Mouse (Mus musculus) inflammation-experienced regulatory T-cells, adult 16 weeks (primary cell): Measurements from ENCODE around the gene Gtdc1. TPM values are rescaled to one million over a fixed set of nuclear protein-coding genes. Genes with fewer than 3 reads are reported as not detected.

ENCODE experiments used
- polyA plus RNA-seq: library from polyadenylated mRNA; unstranded; fragments of 100-300 nt; shearing (Covaris generic); gene quantifications from one replicate; pipeline ENCODE4 v1.2.1, GENCODE M21; 2017

Gtdc1 gene
- polyA plus RNA-seq = 18.0 TPM

GRCm38 (mm10) chr2:44927482-44927811, at the start of gene Gtdc1:
Gtdc1 (minus strand) TSS chr2:44927657.

Other genes starting within 250 kb of the Gtdc1 start
- 2.6 TPM for gene Zeb2, start 189.7 kb upstream of the Gtdc1 start, polyA plus RNA-seq